Mouse (Mus musculus) hindbrain, postnatal 0 days (tissue): ENCODE measurements around the gene Fgfr2. TPM values are rescaled to one million over a fixed set of nuclear protein-coding genes. Genes with fewer than 3 reads are reported as not detected.

Experiments
- ATAC-seq: fragments of 200-750 bp; cut with Nextera tagmentation; 2 replicates; pipeline ENCODE4 v1.8.0; 2017; ENCODE audit warnings: mild to moderate bottlenecking, moderate TSS enrichment, moderate library complexity
- DNase-seq: peaks from one replicate; pipeline ENCODE4 v3.0.0-alpha.2; 2015; ENCODE audit warnings: low spot score
- H3K27ac ChIP-seq: fragments of 300-500 bp; sonication (generic); 2 replicates; pipeline ENCODE4 v1.5.1; 2014; ENCODE audit warnings: mild to moderate bottlenecking
- H3K27me3 ChIP-seq: fragments of 300-500 bp; sonication (generic); 2 replicates; pipeline ENCODE4 v1.6.1; 2014; ENCODE audit warnings: low read length, mixed read lengths; ENCODE audit not compliant: insufficient read depth
- H3K36me3 ChIP-seq: fragments of 300-500 bp; sonication (generic); 2 replicates; pipeline ENCODE4 v1.6.1; 2014; ENCODE audit warnings: low read length, mixed read lengths; ENCODE audit not compliant: insufficient read depth
- H3K4me1 ChIP-seq: fragments of 300-500 bp; sonication (generic); 2 replicates; pipeline ENCODE4 v1.6.1; 2014; ENCODE audit warnings: antibody characterized with exemption, low read length, mixed read lengths; ENCODE audit not compliant: insufficient read depth
- H3K4me2 ChIP-seq: fragments of 300-500 bp; sonication (generic); 2 replicates; pipeline ENCODE4 v1.6.1; 2014; ENCODE audit warnings: low read depth, mild to moderate bottlenecking, low read length, moderate library complexity, mixed read lengths
- H3K4me3 ChIP-seq: fragments of 300-500 bp; sonication (generic); 2 replicates; pipeline ENCODE4 v1.5.1; 2014; ENCODE audit warnings: low read length
- H3K9ac ChIP-seq: fragments of 300-500 bp; sonication (generic); replicated peaks from 2 replicates; pipeline ENCODE4 v1.6.1; 2014; ENCODE audit warnings: mild to moderate bottlenecking, low read length, moderate library complexity, mixed read lengths
- H3K9me3 ChIP-seq: fragments of 300-500 bp; sonication (generic); 2 replicates; pipeline ENCODE4 v1.6.1; 2016; ENCODE audit warnings: low read length, mixed read lengths
- CTCF ChIP-seq: IDR thresholded peaks from 2 replicates; pipeline ENCODE4 v1.5.1; 2016; ENCODE audit warnings: antibody characterized with exemption, control low read depth, low read depth
- WGBS: fragments of 180-500 bp; shearing (Covaris S2); extraction: QIAGEN DNeasy Blood & Tissue Kit; methylation state at CpG from one replicate; pipeline ENCODE4 v1.1.7; 2014; 5-methylcytosine and 5-hydroxymethylcytosine counted together
- polyA plus RNA-seq: library from polyadenylated mRNA; unstranded; fragments of >200 nt; fragmentation: Nextera tagmentation; extraction: Ambion mirVana; gene quantifications from 2 replicates; pipeline ENCODE4 v1.2.1, GENCODE M21; 2015
- total RNA-seq: library from RNA; depleted of rRNA; stranded (reverse); fragments of >200 nt; gene quantifications from 2 replicates; pipeline ENCODE4 v1.2.3, GENCODE M21; 2014

Fgfr2 gene
- total and polyA plus RNA-seq, 2 experiments from 2014 or later = 17.3 to 49.0 TPM

- Histone ChIP-seq H3K36me3 (no peaks in the 10 kb centered on the region), H3K9ac (no peak overlapping the region), H3K4me1 (peaks cover 24% of the 10 kb centered on the region), H3K4me2 (no peak overlapping the region), H3K4me3 (no peak overlapping the region), H3K9me3 (no peaks in the 10 kb centered on the region), H3K27ac (no peak overlapping the region), H3K27me3 (no peaks in the 10 kb centered on the region)
- no peak for ATAC-seq
- WGBS = 63% methylated on average over 9 of the region's 9 CpGs
- no peak for DNase-seq
- no peak for TF ChIP-seq CTCF
Measured at GRCm38 (mm10) chr7:130836066-130836465, 2287.1 kb downstream of the Fgfr2 start.

- WGBS = 10% methylated on average over 18 of the region's 18 CpGs
- peaks cover 24% of the 10 kb centered on the region for H3K4me1 ChIP-seq
Measured at GRCm38 (mm10) chr7:130834958-130835861, 2287.9 kb downstream of the Fgfr2 start.

GRCm38 (mm10) chr7:130834299-130834698 is 2288.9 kb downstream of the Fgfr2 start:
- WGBS = 15% methylated on average over 21 of the region's 21 CpGs
- TF ChIP-seq CTCF = no peak
- H3K4me2 ChIP-seq = no peak overlapping the region
- H3K36me3 ChIP-seq = no peaks in the 10 kb centered on the region
- H3K9ac ChIP-seq = no peak overlapping the region
- H3K27me3 ChIP-seq = no peaks in the 10 kb centered on the region
- H3K4me1 ChIP-seq = peaks cover 24% of the 10 kb centered on the region
- ATAC-seq (peak; percentile 94), DNase-seq (peak; percentile 78)
- no peak overlapping the region for H3K27ac ChIP-seq
- no peak overlapping the region for H3K4me3 ChIP-seq
- no peaks in the 10 kb centered on the region for H3K9me3 ChIP-seq

More at GRCm38 (mm10) chr7:130834958-130835861, 2287.9 kb downstream of the Fgfr2 start:
- no peaks in the 10 kb centered on the region for H3K36me3 ChIP-seq
- ATAC-seq (no peak), DNase-seq (peak; percentile 68)
- H3K9me3 ChIP-seq = no peaks in the 10 kb centered on the region
- no peak overlapping the region for H3K4me3 ChIP-seq
- no peak overlapping the region for H3K27ac ChIP-seq
- no peaks in the 10 kb centered on the region for H3K27me3 ChIP-seq
- 0 out of 2 replicates have a peak overlapping the region, but pooled peaks have one; percentile 18 for H3K4me2 ChIP-seq
- H3K9ac ChIP-seq = no peak overlapping the region
- TF ChIP-seq CTCF = no peak

- Histone ChIP-seq H3K4me3 (no peak overlapping the region), H3K27me3 (no peaks in the 10 kb centered on the region), H3K9me3 (no peaks in the 10 kb centered on the region), H3K4me1 (peaks cover 10% of the 10 kb centered on the region; the same call in 1 of the 2 replicates), H3K4me2 (no peak overlapping the region), H3K36me3 (no peaks in the 10 kb centered on the region), H3K27ac (no peak overlapping the region), H3K9ac (no peak overlapping the region)
- 91% methylated on average over 5 of the region's 5 CpGs for WGBS
- no peak for ATAC-seq
- TF ChIP-seq CTCF = no peak
- DNase-seq = no peak
Measured at GRCm38 (mm10) chr7:130831586-130831985, 2291.6 kb downstream of the Fgfr2 start.

- Histone ChIP-seq H3K36me3 (no peaks in the 10 kb centered on the region), H3K9ac (no peak overlapping the region), H3K4me3 (no peak overlapping the region), H3K9me3 (no peaks in the 10 kb centered on the region), H3K4me1 (no peaks in the 10 kb centered on the region), H3K4me2 (no peak overlapping the region), H3K27ac (no peak overlapping the region), H3K27me3 (no peaks in the 10 kb centered on the region)
- DNase-seq (no peak), ATAC-seq (no peak)
- WGBS = 90% methylated on average over 10 of the region's 10 CpGs
- no peak for TF ChIP-seq CTCF
Measured at GRCm38 (mm10) chr7:130828475-130828874, 2294.7 kb downstream of the Fgfr2 start.

GRCm38 (mm10) chr7:130827844-130828403 is 2295.2 kb downstream of the Fgfr2 start:
- no peak for TF ChIP-seq CTCF
- WGBS = 90% methylated on average over 9 of the region's 9 CpGs

More at GRCm38 (mm10) chr7:130827844-130828403, 2295.2 kb downstream of the Fgfr2 start:
- ATAC-seq (no peak), DNase-seq (no peak)
- Histone ChIP-seq H3K36me3 (no peaks in the 10 kb centered on the region), H3K4me2 (no peak overlapping the region), H3K27me3 (no peaks in the 10 kb centered on the region), H3K9ac (no peak overlapping the region), H3K4me1 (no peaks in the 10 kb centered on the region), H3K4me3 (no peak overlapping the region), H3K9me3 (no peaks in the 10 kb centered on the region), H3K27ac (no peak overlapping the region)
